Mouse (Mus musculus) induced T-regulatory cell, adult 2 months (primary cell): ENCODE data around the gene Fam43b.
A peak's percentile ranks its signal among the peaks of the same experiment; 100 is the strongest.

ENCODE experiments used
- DNase-seq: peaks from one replicate; pipeline ENCODE4 v3.0.0-alpha.2; 2012; ENCODE audit warnings: low read depth

The Fam43b gene

DNA sequence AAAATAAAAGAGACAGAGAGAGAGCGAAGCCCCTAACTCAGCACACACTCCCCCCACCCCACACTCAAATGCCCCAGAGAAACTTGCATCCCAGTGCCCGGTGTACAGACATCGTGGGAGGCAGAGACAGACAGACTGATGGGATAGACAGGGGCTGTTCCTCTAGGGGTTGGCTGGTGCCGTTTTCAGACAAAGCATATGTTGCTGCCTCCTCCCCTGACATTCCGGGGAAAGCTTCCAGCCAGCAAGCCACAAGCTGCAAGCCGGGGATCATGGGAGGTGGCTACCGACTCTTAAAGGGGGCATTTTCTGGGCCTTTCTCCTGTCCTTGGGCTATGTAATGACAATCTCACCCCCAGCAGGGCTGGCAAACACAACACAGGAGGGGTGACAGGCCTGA lies 2.6 kb downstream of the Fam43b start:
- no peak for DNase-seq

DNA sequence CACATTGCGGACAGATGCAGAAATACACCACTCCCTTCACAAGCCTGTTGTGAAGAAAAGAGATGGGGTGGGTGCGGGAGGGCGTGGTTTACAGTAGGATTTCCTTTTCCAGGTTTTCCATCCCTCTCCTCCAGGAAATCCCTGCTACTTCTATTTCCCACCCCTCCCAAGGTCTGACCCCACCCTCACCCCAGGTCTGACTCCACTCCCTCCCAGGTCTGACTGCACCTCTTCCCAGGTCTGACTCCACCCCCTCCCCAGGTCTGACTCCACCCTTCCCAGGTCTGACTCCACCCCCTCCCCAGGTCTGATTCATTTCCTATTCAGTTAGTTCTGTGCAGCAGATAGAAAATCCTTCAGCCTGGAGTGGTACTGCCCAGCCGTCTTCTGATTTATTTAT lies 12.5 kb downstream of the Fam43b start:
- no peak for DNase-seq

DNA sequence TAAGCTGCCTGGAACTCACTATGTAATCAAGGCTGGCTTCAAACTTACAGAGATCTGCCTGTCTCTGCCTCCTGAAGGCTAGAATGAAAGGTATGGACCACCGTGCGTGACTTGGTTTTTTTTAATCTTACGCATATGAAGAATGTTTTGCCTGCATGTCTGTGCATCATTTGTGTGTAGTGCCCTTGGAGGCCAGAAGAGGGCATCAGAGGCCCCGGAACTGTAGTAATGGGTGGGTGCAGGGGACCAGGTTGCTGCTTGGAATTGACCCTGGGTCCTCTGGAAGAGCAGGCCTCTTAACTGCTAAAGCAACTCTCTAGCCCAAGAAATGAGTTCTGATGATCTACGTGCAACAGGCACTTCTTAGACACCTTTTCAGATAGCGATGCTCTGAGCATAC lies 13.9 kb downstream of the Fam43b start:
- peak; percentile 38 for DNase-seq

DNA sequence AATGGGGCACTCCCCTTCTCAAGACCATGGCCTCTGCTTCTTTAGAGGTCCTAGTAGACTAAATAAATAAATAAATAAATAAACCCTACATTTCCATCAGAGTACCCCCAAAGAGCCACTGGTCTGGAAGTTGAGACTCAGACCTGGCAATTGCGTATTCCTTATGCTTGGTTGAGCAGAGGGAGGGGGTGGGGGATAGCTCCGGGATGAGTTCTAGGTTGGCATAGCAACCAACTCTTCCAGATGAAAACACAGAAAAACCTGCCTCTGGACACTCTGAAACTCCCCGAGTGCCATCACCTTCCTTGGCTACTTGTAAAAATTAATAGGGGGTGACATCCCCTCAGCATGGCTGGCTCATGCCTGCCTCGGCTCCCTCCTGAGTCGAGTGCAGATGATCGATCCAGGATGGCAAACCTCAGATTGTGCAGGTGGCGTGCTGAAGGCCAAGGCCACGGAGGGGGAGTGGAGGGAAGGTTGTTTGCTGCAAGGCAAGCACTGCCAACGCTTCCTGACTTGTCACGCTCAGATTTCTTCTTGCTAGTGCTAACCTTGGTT lies 16.1 kb downstream of the Fam43b start:
- no peak for DNase-seq

DNA sequence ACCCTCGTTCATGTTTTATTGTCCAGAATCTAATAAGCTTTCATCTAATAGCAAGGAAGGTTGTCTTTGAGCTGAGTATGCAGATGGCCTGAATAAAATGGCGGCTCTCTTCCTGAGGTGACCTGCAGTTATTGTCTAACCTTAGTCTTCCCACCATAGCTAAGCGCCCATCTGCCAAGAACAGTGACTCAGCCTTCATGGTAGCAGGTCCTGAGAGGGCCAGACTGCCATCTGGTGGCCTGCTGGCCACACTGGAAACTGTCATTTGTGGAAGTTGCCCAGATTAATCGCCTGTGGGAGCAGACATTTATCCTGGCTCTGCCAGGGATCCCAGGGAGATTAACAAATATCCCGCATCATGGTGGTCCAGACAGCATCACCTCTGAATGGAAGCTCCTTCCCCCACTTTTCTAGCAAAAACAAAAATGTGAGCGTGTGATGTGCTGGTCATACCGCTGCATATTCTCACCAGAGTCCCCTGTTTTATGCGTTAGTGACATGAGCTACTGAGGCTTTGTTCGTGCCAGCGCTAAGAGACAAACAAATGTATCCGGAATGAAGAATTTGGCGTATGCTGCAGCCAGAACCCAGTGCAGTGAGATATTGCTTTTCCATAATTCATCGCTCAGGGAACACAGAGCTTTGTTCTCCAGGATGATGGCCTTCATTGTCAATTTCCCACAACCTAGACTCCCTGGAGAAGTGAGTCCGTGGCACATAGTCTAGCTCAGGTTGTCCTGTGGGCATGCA lies 17.1 kb downstream of the Fam43b start:
- DNase-seq = peak; percentile 28

DNA sequence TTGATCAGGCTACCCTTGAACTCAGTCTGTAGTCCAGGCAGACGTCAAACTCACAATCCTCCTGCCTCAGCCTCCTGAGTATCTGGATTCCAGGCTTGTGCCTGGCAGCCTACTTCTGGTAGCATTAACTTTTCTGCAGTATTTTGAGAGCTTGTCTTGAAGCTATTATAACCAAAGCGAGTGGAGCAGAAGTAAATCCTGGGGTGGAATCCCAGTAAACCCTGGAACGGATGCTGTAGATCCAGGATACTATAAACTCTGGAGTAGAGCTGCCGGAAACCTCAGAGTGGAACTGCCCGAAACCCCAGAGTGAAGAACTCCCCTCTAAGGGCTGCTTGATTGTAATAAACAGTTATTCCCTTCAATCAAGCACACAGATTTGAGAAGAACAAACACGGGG lies 18.8 kb downstream of the Fam43b start:
- DNase-seq = no peak

DNA sequence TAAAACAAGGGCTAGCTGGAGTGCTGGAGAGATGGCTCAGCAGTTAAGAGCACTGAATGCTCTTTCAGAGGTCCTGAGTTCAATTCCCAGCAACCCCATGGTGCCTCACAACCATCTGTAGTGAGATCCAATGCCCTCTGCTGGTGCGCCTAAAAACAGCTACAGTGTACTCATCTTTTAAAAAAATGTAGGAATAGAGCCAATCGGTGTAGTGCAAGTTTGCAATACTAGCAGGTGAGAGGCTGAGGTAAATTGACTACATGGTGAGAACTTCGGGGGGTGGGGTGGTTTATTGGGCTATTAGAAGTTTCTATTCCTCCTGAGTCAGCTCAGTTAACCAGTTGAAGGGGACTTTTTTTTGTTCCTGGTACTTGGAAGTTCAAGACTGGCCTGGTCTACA lies 21.2 kb downstream of the Fam43b start:
- no peak for DNase-seq

DNA sequence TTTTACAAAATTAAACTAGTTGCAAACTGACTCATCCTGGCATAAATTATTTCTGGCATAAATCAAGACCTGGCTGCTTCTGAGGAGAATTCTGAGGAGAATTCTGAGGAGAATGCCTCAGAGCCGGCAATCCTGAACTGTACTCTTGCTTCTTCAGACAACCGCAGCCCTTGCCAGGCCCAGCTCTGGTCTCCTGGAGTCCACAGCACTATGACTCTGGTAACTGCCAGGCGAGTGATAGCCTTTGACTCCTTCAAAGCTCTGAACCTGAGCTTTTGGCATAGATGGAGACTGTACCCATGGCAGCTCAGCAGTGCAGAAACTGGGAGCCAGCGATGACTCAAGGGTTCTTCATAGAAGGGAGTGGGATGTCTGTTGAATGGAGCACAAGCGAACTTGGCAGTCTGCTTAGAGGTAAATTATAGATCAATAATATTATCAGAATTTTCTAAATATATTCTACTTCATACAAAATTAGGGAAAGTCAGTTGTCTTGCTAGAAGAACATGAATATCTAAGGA lies 25.3 kb downstream of the Fam43b start:
- no peak for DNase-seq

DNA sequence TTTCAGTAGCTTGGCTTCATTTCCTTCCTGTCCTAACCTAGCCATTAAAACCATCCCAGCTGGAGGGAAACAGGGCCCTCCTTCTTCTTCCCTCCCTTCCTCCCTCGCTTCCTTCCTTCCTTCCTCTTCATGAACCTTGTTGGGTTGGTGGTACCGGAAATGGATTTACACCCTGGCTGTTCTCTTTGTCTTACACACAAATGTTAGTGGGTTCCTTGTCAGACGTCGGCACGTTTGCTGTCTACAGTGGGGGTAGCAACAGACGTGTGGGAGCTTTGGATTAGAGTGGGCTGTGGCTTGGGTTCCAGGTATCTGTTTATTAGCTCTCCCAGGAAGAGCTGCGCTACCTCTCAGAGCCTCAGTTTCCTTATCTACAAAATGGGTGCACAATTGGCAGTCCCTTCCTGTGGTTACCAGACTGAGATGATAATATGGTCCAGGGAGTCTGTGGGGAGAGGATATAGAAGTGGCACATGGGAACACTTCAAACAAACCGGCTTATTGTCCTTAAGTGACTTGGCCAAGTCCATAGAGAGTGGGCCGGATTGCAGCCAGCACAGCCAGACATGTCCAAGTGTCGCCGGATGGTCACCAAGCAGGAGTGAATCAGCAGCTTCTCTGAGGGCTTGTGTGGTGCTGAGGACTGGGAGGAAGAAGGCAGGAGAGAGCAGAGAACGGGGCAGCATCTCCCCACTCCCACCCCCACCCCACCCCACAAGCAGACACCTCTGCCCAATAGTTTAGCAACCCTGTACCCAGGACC lies 27.6 kb downstream of the Fam43b start:
- DNase-seq = no peak

DNA sequence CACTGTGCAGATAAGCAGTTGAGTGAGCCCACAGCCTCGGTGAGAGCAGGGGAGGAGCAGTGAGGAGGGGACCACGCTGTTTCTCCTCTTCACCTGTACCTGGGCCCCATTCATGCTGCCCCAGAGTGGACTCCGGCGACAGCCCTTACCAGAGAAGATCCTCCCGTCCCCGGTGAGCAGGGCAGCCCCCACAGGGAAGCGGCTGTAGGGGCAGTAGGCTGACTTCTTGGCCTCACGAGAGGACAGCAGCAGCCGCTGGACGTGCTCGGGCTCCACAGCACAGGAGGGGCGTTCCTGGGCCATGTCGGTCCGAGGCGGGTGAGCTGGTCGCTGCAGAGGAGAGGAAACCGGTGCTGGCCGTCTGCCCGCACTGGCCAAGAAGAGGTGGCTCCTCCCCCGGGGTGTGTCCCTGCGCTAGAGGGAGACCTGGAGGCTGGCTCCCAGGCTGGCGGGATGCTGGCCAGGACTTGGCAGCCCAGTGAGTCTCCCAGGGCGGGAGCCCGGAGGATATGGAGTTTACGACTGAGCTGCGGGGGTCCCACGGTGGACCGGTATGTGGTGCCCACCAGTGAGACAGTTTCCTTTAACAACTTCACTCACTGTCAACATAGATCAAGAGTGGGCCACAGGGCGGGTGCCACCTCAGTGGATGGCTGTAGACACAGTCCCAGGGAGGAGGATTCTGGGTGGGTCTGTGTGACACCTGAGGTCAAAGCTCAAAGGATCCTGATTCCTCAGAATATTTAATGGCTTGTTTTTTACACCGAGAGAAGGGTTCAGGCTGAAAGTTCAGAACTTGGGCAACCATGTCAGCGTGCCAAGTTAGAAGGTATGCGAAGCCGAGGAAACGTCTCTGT lies 28.5 kb downstream of the Fam43b start, which contains the start of gene Cda:
Gene Cda (minus strand): TSS at position 352 of the 857 bp plus-strand sequence.
- DNase-seq = no peak

DNA sequence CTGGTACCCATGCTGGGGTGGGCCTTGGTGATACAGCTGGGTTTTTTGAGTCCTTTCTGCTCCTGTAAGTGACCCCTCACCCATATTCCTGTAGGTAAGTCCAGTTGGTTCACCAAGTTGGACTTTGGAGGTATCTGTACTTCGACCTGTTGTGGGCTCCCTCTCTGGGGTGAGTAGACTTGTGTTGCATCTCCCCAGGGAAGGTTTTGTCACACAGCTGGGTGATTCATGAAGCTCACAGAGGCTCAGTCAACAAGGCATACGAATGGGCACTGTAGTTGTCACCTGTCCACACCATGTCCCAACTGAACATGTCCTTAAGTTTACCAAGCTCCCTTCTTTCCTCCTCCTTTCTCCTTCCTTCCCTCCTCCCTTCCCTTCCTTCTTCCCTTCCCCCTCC lies 29.8 kb downstream of the Fam43b start:
- no peak for DNase-seq

DNA sequence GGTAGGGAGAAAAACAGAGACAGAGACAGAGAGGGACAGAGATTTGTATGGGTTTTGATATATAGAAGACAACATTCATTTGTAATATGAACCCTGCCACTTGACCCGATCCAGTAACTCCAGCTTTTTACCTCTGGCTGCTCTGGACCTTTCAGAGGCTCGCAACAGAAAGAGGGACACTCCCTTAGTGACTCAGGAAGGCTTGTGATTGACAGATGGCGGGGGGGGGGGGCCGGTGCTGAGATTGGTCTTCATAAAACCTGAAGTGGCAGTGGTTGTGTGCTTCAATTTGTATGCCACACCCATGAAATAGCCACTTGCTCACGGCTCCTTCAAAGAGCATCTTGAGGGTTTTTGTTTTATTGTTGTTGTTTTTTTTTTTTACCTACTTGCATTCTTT lies 32.8 kb downstream of the Fam43b start:
- DNase-seq = no peak

DNA sequence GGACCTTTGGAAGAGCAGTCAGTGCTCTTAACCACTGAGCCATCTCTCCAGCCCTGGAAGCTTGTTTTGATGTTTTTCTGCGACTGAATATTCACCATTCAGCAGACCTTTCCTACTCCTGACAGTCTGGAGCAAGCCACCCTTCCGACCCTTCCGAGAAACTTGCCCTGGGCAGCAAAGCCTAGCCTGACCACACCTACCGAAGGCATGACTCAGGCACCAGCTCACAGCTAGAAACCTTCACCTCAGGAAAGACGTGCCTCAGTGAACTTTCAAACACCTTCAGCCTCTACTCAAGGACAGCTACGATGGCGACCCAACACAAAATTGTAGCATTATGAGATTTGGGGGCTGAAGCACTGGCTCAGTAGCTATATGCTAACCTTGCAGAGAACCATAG lies 33.4 kb downstream of the Fam43b start:
- no peak for DNase-seq

DNA sequence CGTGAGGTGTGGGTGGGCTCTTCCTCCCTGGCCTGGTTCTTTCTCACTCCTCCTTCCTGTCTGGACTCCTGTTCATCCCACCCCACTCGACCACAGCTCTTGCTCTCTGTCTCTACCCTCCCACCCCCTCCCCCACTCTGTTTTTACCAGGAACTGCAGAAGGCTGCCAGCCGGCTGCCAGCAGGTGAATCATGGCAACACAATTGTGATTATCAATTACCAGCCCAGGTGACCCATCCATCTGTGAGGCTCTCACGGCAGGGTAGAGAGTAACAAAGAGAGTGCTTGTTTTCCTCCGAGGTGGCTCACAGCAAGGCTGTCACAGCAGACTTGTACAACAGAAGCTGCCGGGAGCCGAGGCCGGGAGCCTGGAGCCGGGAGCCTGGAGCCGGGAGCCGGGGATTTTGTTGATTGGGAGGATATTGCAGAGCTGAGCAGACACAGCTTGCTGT lies 34.9 kb downstream of the Fam43b start:
- no peak for DNase-seq

DNA sequence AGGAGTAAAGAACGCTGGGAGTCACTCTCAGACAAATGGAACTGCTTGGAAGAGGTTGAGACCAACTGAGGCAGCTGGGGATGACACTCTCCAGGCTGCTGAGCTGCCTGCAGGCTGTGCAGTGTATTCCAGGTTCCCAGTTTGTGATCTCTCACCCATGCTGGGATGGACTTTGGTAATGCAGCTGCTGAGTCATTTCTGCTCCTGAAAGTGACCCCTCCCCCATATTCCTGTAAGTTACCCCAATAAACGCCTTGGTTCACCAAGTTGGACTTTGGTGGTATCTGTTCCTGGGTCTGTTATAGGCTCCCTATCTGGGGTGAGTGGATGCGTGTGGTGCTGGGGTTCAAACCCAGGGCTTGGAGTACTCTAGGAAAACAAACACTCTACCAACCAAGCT lies 38.2 kb downstream of the Fam43b start:
- DNase-seq = no peak

DNA sequence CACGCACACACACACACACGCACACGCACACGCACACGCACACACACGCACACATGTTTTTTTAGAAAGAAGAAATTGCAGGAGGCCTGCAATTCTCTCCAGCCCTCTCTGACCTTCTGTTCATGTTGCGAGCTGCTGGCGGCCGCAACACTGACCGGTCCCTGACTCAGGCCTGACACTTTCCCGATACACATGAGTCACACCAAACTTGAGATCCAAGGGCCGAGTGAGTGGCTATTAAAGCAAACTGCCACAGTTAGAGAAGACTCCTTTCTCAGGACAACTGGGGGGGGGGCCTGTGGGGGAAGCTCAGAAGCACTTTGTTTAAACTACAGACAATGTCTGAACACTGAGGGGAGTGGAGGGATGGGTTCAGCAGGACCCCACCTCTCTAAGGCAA lies 39.8 kb downstream of the Fam43b start:
- DNase-seq = no peak

DNA sequence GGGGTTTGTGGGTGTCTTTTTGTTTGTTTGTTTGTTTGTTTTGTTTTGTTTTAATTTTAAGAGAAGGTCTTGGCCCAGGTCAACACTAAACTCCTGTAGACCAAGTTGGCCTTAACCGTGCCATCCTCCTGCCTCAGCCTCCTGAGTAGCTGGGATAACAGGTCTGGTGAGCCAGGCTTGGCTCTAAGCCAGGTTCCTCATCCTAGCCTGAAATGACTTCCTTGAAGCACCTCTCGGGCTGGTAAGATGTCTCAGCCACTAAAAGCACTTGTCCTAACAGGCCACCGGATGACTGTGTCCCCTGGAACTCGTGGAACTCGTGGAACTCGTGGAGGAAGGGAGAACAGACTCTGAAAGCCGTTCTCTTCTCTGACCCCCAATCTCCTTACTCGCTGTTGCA lies 40.2 kb downstream of the Fam43b start:
- DNase-seq = no peak

DNA sequence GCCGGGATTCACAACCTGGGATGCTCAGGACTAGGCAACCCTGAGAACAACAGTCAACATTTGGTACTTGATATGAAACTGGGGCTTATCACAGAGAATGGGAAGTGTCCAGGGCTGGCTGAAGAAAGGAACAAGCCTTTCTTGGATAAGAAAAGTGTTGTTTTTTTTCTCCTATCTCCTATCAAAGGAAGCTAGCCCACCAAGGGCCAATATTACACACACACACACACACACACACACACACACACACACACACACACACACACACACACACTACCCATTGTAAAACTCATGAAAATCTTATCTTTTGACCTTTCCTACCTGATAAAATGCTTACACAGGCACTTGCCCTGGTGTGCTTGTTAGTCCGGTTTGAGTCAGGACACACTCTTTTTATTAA lies 40.8 kb downstream of the Fam43b start:
- no peak for DNase-seq

DNA sequence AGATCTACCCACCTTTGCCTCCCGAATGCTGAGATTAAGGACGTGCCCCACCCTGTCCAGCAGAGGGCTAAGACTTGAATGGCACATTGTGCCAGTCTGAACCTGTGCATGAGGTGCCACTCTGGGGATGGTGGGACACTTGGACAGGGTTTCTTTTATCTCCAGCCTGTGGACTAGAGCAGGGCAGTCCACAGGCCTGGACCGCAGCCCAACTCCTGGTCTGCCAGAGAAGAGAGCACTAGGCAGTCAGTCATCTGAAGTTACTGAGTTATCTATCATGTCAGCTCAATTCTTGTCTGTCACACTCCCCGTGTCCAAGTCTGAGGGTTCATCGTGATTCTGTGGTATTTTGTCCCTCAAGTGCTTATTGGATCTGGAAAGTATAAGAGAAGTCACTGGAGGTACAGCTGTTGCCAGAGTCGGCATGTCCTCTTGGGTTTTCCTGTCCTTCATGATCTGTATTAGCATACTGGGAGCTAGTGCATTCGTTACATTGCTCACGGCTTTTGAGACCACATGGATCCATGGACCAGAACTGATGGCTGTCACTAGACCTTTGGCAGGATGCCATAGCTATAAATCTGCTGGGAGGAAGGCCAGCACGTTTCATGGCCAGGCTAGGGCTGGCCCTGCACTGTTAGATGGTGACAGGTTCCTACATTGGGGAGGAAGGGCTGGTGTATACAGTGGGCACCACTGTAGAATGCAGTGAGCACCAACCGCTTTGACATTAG lies 42.7 kb downstream of the Fam43b start:
- DNase-seq = no peak

DNA sequence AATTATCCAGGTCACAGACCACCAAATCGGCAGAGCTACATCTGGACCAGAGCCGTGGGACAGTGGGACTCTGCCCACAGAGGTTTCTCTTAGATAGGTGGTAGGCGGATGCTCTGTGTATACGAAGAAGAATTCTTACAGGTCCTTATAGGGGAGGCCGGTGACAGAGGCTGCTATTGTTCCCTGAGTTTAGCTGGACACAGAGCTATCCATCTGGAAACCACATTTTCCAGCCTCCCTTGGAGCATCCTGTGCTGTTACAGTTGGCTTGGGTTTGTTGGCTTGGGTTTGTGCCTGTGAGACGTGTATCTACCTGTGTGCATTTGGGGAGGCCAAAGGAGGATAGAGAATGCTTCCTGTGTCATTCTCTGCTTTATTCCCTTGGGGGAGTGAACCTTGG lies 43.6 kb downstream of the Fam43b start:
- DNase-seq = no peak

DNA sequence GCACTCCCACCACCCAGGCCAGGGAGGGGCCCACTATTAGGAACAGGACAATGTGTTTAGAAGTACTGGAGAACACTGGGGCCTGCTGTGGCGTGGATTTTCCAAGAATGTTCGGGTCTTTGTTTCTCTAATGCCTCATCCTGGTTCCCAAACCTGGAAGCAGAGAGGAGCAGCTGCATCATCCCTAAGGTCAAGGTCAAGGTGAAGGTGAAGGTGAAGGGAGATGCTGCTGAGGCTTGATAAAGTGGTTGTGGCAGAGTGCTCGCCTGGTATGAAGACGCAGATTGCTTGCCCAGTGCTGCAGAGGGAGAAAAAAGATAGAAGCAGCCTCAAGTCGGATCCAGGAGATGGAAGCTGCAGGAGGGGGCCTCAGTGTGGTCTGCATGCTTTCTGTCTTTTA lies 44.5 kb downstream of the Fam43b start:
- DNase-seq = no peak
